Mouse (Mus musculus) spleen, adult 2 months (tissue): Measurements from ENCODE around the gene Dnah6.

Experiments used
- CTCF ChIP-seq: fragments of 200-500 bp; IDR thresholded peaks from 2 replicates; pipeline ENCODE4 v1.5.1; 2011; ENCODE audit warnings: mild to moderate bottlenecking, inconsistent platforms; ENCODE audit not compliant: insufficient read depth, insufficient read length, insufficient replicate concordance; ENCODE audit errors: extremely low read depth
- POLR2A ChIP-seq: fragments of 200-500 bp; IDR thresholded peaks from 2 replicates; pipeline ENCODE4 v1.6.1; 2011; ENCODE audit warnings: low read depth, low read length, inconsistent platforms

- TF ChIP-seq CTCF (no peak), POLR2A (no peak)
Measured at GRCm38 (mm10) chr6:73254307-73255228, 33.1 kb upstream of the Dnah6 start.
